Mouse (Mus musculus) embryonic stem cell, embryonic (primary cell): ENCODE measurements around the gene Chd1l.

Source experiments
- CTCF ChIA-PET, 4 experiments: fragments of 300-600 bp in 2 of 4; fragments of 350-600 bp in 2 of 4; sonication (Branson Sonifier 250); formaldehyde crosslinking; loops; one replicate each; lab custom pipeline; 2022; ENCODE audit warnings: inconsistent platforms in 2 of 4; lab: Charles Lee
- POLR2A ChIA-PET, 4 experiments: fragments of 300-600 bp in 2 of 4; fragments of 350-600 bp in 2 of 4; sonication (Branson Sonifier 250); formaldehyde crosslinking; loops; one replicate each; lab custom pipeline; 2022; ENCODE audit warnings: antibody characterized with exemption in 4 of 4, inconsistent platforms in 1 of 4; lab: Charles Lee

The Chd1l gene

GRCm38 (mm10) chr3:97629941-97630340 is 19.9 kb upstream of the Chd1l start:
- ChIA-PET CTCF (interaction anchor here in 2 of 4 experiments (2.2 to 2.7 kb wide), 2 partner anchors 20 kb away, joined by 8 to 11 read pairs; partner anchors contain the start of gene Chd1l (in 2 of the 2)), POLR2A (interaction anchor here in 2 of 4 experiments (0.7 to 1.0 kb wide), 3 partner anchors 56 to 1626 kb away, joined by 3 to 5 read pairs (median 3); no protein-coding TSS in a partner anchor)

GRCm38 (mm10) chr3:97628391-97629001 is 18.5 kb upstream of the Chd1l start, which contains the start of gene Fmo5:
Fmo5 (plus strand) TSS chr3:97628804.
- ChIA-PET POLR2A (interaction anchor here in 3 of 4 experiments (1.0 to 1.9 kb wide), 10 partner anchors 9 to 171 kb away, joined by 3 to 7 read pairs (median 3); partner anchors contain the start of gene Chd1l (in 1 of the 3)), CTCF (interaction anchor here (0.8 to 2.7 kb wide), 5 partner anchors 18 to 53 kb away, joined by 3 to 11 read pairs (median 5); partner anchors contain the start of gene Chd1l (in 4 of the 4))

- POLR2A ChIA-PET = interaction anchor here in 2 of 4 experiments (1.0 to 1.9 kb wide), 7 partner anchors 9 to 171 kb away, joined by 3 to 7 read pairs (median 4); partner anchors contain the start of gene Chd1l (in 1 of the 2)
These were observed 17.9 kb upstream of the Chd1l start for GRCm38 (mm10) chr3:97627893-97628292.

GRCm38 (mm10) chr3:97624611-97625010 is 14.6 kb upstream of the Chd1l start:
- POLR2A ChIA-PET = interaction anchor here in 3 of 4 experiments (0.9 to 1.0 kb wide), 3 partner anchors 14 to 34 kb away, joined by 4 read pairs; partner anchors contain the start of genes Chd1l (in 2 of the 3) and Prkab2 (in 1 of the 3)
- CTCF ChIA-PET = interaction anchor here in 2 of 4 experiments (0.7 to 1.0 kb wide), 2 partner anchors 14 to 15 kb away, joined by 3 to 4 read pairs; partner anchors contain the start of gene Chd1l (in 2 of the 2)

More at GRCm38 (mm10) chr3:97627893-97628292, 17.9 kb upstream of the Chd1l start:
- CTCF ChIA-PET = interaction anchor here in 2 of 4 experiments (1.4 to 2.7 kb wide), 3 partner anchors 18 to 54 kb away, joined by 3 to 11 read pairs (median 8); partner anchors contain the start of gene Chd1l (in 2 of the 2)

GRCm38 (mm10) chr3:97620657-97621056 is 10.7 kb upstream of the Chd1l start:
- ChIA-PET CTCF (interaction anchor here in 1 of 4 experiments (1.6 kb wide), 1 partner anchor 11 kb away, joined by 6 read pairs; the partner anchor contains the start of gene Chd1l), POLR2A (interaction anchor here in 1 of 4 experiments (1.3 kb wide), 1 partner anchor 9 kb away, joined by 3 read pairs; no protein-coding TSS in a partner anchor)

GRCm38 (mm10) chr3:97617899-97618298 is 7.9 kb upstream of the Chd1l start:
- POLR2A ChIA-PET = interaction anchor here in 3 of 4 experiments (0.6 to 1.8 kb wide), 6 partner anchors 8 to 569 kb away, joined by 3 to 6 read pairs (median 4); partner anchors contain the start of genes Fmo5 (in 2 of the 3) and Chd1l (in 1 of the 3)

GRCm38 (mm10) chr3:97617091-97617825 is 7.3 kb upstream of the Chd1l start:
- POLR2A ChIA-PET = interaction anchor here in 3 of 4 experiments (0.9 to 1.8 kb wide), 5 partner anchors 7 to 33 kb away, joined by 3 to 6 read pairs (median 4); partner anchors contain the start of genes Fmo5 (in 2 of the 3) and Chd1l (in 1 of the 3)
- CTCF ChIA-PET = no interaction called here

More at GRCm38 (mm10) chr3:97617899-97618298, 7.9 kb upstream of the Chd1l start:
- CTCF ChIA-PET = no interaction called here

- POLR2A ChIA-PET = no interaction called here
- CTCF ChIA-PET = no interaction called here
These were observed 5.9 kb upstream of the Chd1l start for GRCm38 (mm10) chr3:97615933-97616332.

- ChIA-PET POLR2A (no interaction called here), CTCF (no interaction called here)
These were observed 5.2 kb upstream of the Chd1l start for GRCm38 (mm10) chr3:97615154-97615553.

GRCm38 (mm10) chr3:97611021-97611420 is 1.0 kb upstream of the Chd1l start:
- ChIA-PET POLR2A (interaction anchor here in 3 of 4 experiments (0.6 to 1.5 kb wide), 6 partner anchors 7 to 1154 kb away, joined by 3 to 6 read pairs (median 3); no protein-coding TSS in a partner anchor), CTCF (interaction anchor here in 3 of 4 experiments (0.6 to 3.2 kb wide), 6 partner anchors 13 to 420 kb away, joined by 3 to 8 read pairs (median 6); partner anchors contain the start of gene Fmo5 (in 1 of the 3))

GRCm38 (mm10) chr3:97609201-97609844 is 680 bp downstream of the Chd1l start:
- POLR2A ChIA-PET = interaction anchor here in 3 of 4 experiments (0.5 to 1.7 kb wide), 10 partner anchors 8 to 1930 kb away, joined by 3 to 7 read pairs (median 4); partner anchors contain the start of gene Fmo5 (in 1 of the 3)
- CTCF ChIA-PET = interaction anchor here (0.6 to 3.2 kb wide), 25 partner anchors 9 to 84 kb away, joined by 3 to 13 read pairs (median 4); partner anchors contain the start of genes Fmo5 (in 4 of the 4) and Prkab2 (in 1 of the 4)

GRCm38 (mm10) chr3:97600050-97600832 is 9.8 kb downstream of the Chd1l start:
- CTCF ChIA-PET = interaction anchor here in 3 of 4 experiments (0.9 to 1.4 kb wide), 3 partner anchors 10 to 14 kb away, joined by 3 to 4 read pairs (median 3); partner anchors contain the start of gene Chd1l (in 2 of the 3)
- POLR2A ChIA-PET = interaction anchor here in 1 of 4 experiments (0.6 to 1.0 kb wide), 3 partner anchors 10 to 56 kb away, joined by 3 read pairs; partner anchors contain the start of gene Chd1l

GRCm38 (mm10) chr3:97596796-97597195 is 13.2 kb downstream of the Chd1l start:
- POLR2A ChIA-PET = no interaction called here
- CTCF ChIA-PET = interaction anchor here in 2 of 4 experiments (1.0 to 2.2 kb wide), 2 partner anchors 11 to 13 kb away, joined by 5 to 8 read pairs; partner anchors contain the start of gene Chd1l (in 1 of the 2)

GRCm38 (mm10) chr3:97595066-97595465 is 14.9 kb downstream of the Chd1l start:
- CTCF ChIA-PET = interaction anchor here in 1 of 4 experiments (1.0 kb wide), 1 partner anchor 15 kb away, joined by 3 read pairs; the partner anchor contains the start of gene Chd1l
- POLR2A ChIA-PET = no interaction called here

- ChIA-PET POLR2A (interaction anchor here in 2 of 4 experiments (1.0 to 1.4 kb wide), 3 partner anchors 15 to 64 kb away, joined by 3 to 5 read pairs (median 3); partner anchors contain the start of genes Chd1l (in 1 of the 2) and Prkab2 (in 1 of the 2)), CTCF (interaction anchor here in 2 of 4 experiments (1.0 kb wide), 2 partner anchors 9 to 16 kb away, joined by 3 to 4 read pairs; partner anchors contain the start of gene Chd1l (in 1 of the 2))
These were observed 15.9 kb downstream of the Chd1l start for GRCm38 (mm10) chr3:97594140-97594539.

GRCm38 (mm10) chr3:97593089-97593488 is 16.9 kb downstream of the Chd1l start:
- POLR2A ChIA-PET = interaction anchor here in 2 of 4 experiments (0.6 to 1.1 kb wide), 2 partner anchors 12 to 65 kb away, joined by 3 read pairs; partner anchors contain the start of gene Prkab2 (in 1 of the 2)
- CTCF ChIA-PET = interaction anchor here in 1 of 4 experiments (0.6 kb wide), 1 partner anchor 47 kb away, joined by 3 read pairs; no protein-coding TSS in a partner anchor
